Mouse (Mus musculus) myocyte (in vitro differentiated cells): ENCODE measurements at regions not wholly inside any gene's neighbourhood (a gene's known extent, or its start where the extent isn't known, plus 50 kb on each side); places are given as distances from the start of the nearest gene placed in this dataset.

Experiments
- E2F4 ChIP-seq: IDR thresholded peaks from one replicate; pipeline ENCODE4 v1.6.1; 2011; ENCODE audit warnings: mild to moderate bottlenecking, control low read depth, moderate library complexity; ENCODE audit not compliant: insufficient read depth
- MAX ChIP-seq: IDR thresholded peaks from one replicate; pipeline ENCODE4 v1.6.1; 2011; ENCODE audit warnings: low read depth, mild to moderate bottlenecking, control low read depth
- MYOG ChIP-seq, 3 experiments: IDR thresholded peaks; one replicate each; pipeline ENCODE4 v1.6.1; 2011; ENCODE audit warnings: control low read depth in 2 of 3, low read depth in 2 of 3, mild to moderate bottlenecking in 2 of 3; ENCODE audit not compliant: insufficient read length in 2 of 3, control insufficient read depth in 1 of 3, insufficient read depth in 1 of 3
- POLR2A ChIP-seq: IDR thresholded peaks from one replicate; pipeline ENCODE4 v1.6.1; 2011; ENCODE audit warnings: low read depth, mild to moderate bottlenecking, control low read depth, moderate library complexity; ENCODE audit not compliant: insufficient read length
- REST ChIP-seq: IDR thresholded peaks from one replicate; pipeline ENCODE4 v1.6.1; 2011; ENCODE audit warnings: mild to moderate bottlenecking, control low read depth, moderate library complexity; ENCODE audit not compliant: insufficient read depth, insufficient read length
- SRF ChIP-seq: IDR thresholded peaks from one replicate; pipeline ENCODE4 v1.6.1; 2011; ENCODE audit warnings: low read depth; ENCODE audit not compliant: control insufficient read depth, insufficient read length

GRCm38 (mm10) chr7:116882268-116882964 lies 378.2 kb downstream of the Nucb2 start:
- TF ChIP-seq MAX, result no peak
- no peak for TF ChIP-seq REST
- no peak for TF ChIP-seq E2F4
- TF ChIP-seq MYOG (IDR thresholded peaks at IDR 0.05; ENCODE audit: control insufficient read depth in 1 of 3, insufficient read depth in 1 of 3, insufficient read length in 2 of 3, low read depth in 2 of 3), result no peak
- TF ChIP-seq SRF, result no peak
- no peak for TF ChIP-seq POLR2A
